Mouse (Mus musculus): ENCODE results near the gene Myb. TPM values are rescaled to one million over a fixed set of nuclear protein-coding genes. Genes with fewer than 3 reads are reported as not detected.

The Myb gene
- 47.4 and 85.5 TPM in 2 replicates for polyA plus RNA-seq (2011; ENCODE audit: insufficient read depth, insufficient read length, low replicate concordance, missing spikeins)

- peak within 1 kb of the TSS; percentile 87 for H3K4me3 ChIP-seq (replicated peaks; ENCODE audit: control insufficient read depth, low read depth, low read length)
- TF ChIP-seq POLR2A (IDR thresholded peaks at IDR 0.05; ENCODE audit: borderline replicate concordance, control insufficient read depth, low read depth, low read length) (peak; percentile 39; the same call in 1 of the 2 replicates), CTCF (IDR thresholded peaks at IDR 0.05; ENCODE audit: control insufficient read depth, insufficient read depth, low read length) (no peak)
- H3K27ac ChIP-seq (ENCODE audit: control insufficient read depth, insufficient read depth, low read depth, low read length, poor library complexity), result peak within 1 kb of the TSS; percentile 87
- WGBS, result under 1% methylated on average over 86 of the region's 86 CpGs
- peaks cover 2% of the 10 kb centered on the region for H3K4me1 ChIP-seq (ENCODE audit: control insufficient read depth, insufficient read depth, low read length)
Observed at GRCm38 (mm10) chr10:21160537-21161358, at the start of gene Myb. Myb (minus strand) TSS chr10:21160984.

GRCm38 (mm10) chr10:21207378-21207777, 46.6 kb upstream of the Myb start:
- TF ChIP-seq POLR2A (IDR thresholded peaks at IDR 0.05; ENCODE audit: borderline replicate concordance, control insufficient read depth, low read depth, low read length) (no peak), CTCF (IDR thresholded peaks at IDR 0.05; ENCODE audit: control insufficient read depth, insufficient read depth, low read length) (no peak)
- WGBS, result 0% methylated on average over 1 of the region's 1 CpGs
- peaks cover 3% of the 10 kb centered on the region; the same call in 1 of the 2 replicates for H3K4me1 ChIP-seq (ENCODE audit: control insufficient read depth, insufficient read depth, low read length)
- H3K4me3 ChIP-seq (replicated peaks; ENCODE audit: control insufficient read depth, low read depth, low read length), result no peak overlapping the region
- no peak overlapping the region for H3K27ac ChIP-seq (ENCODE audit: control insufficient read depth, insufficient read depth, low read depth, low read length, poor library complexity)

GRCm38 (mm10) chr10:21206232-21206631, 45.4 kb upstream of the Myb start:
- Histone ChIP-seq H3K4me3 (replicated peaks; ENCODE audit: control insufficient read depth, low read depth, low read length) (no peak overlapping the region), H3K4me1 (ENCODE audit: control insufficient read depth, insufficient read depth, low read length) (peaks cover 3% of the 10 kb centered on the region; the same call in 1 of the 2 replicates), H3K27ac (ENCODE audit: control insufficient read depth, insufficient read depth, low read depth, low read length, poor library complexity) (no peak overlapping the region)
- TF ChIP-seq POLR2A (IDR thresholded peaks at IDR 0.05; ENCODE audit: borderline replicate concordance, control insufficient read depth, low read depth, low read length) (no peak), CTCF (IDR thresholded peaks at IDR 0.05; ENCODE audit: control insufficient read depth, insufficient read depth, low read length) (no peak)
- WGBS, result 59% methylated on average over 2 of the region's 2 CpGs

GRCm38 (mm10) chr10:21204496-21205085, 43.8 kb upstream of the Myb start:
- H3K4me3 ChIP-seq (replicated peaks; ENCODE audit: control insufficient read depth, low read depth, low read length), result no peak overlapping the region
- peaks cover 3% of the 10 kb centered on the region; the same call in 1 of the 2 replicates for H3K4me1 ChIP-seq (ENCODE audit: control insufficient read depth, insufficient read depth, low read length)
- no peak overlapping the region for H3K27ac ChIP-seq (ENCODE audit: control insufficient read depth, insufficient read depth, low read depth, low read length, poor library complexity)
- 38% methylated on average over 10 of the region's 10 CpGs for WGBS
- no peak for TF ChIP-seq CTCF (IDR thresholded peaks at IDR 0.05; ENCODE audit: control insufficient read depth, insufficient read depth, low read length)
- TF ChIP-seq POLR2A (IDR thresholded peaks at IDR 0.05; ENCODE audit: borderline replicate concordance, control insufficient read depth, low read depth, low read length), result no peak

GRCm38 (mm10) chr10:21203886-21204285, 43.1 kb upstream of the Myb start:
- WGBS, result 83% methylated on average over 5 of the region's 5 CpGs
- Histone ChIP-seq H3K4me3 (replicated peaks; ENCODE audit: control insufficient read depth, low read depth, low read length) (no peak overlapping the region), H3K27ac (ENCODE audit: control insufficient read depth, insufficient read depth, low read depth, low read length, poor library complexity) (no peak overlapping the region), H3K4me1 (ENCODE audit: control insufficient read depth, insufficient read depth, low read length) (peaks cover 3% of the 10 kb centered on the region; the same call in 1 of the 2 replicates)
- TF ChIP-seq POLR2A (IDR thresholded peaks at IDR 0.05; ENCODE audit: borderline replicate concordance, control insufficient read depth, low read depth, low read length), result no peak
- TF ChIP-seq CTCF (IDR thresholded peaks at IDR 0.05; ENCODE audit: control insufficient read depth, insufficient read depth, low read length), result no peak

- 90% methylated on average over 3 of the region's 3 CpGs for WGBS
- Histone ChIP-seq H3K4me1 (ENCODE audit: control insufficient read depth, insufficient read depth, low read length) (peaks cover 3% of the 10 kb centered on the region; the same call in 1 of the 2 replicates), H3K4me3 (replicated peaks; ENCODE audit: control insufficient read depth, low read depth, low read length) (no peak overlapping the region), H3K27ac (ENCODE audit: control insufficient read depth, insufficient read depth, low read depth, low read length, poor library complexity) (no peak overlapping the region)
- no peak for TF ChIP-seq CTCF (IDR thresholded peaks at IDR 0.05; ENCODE audit: control insufficient read depth, insufficient read depth, low read length)
- TF ChIP-seq POLR2A (IDR thresholded peaks at IDR 0.05; ENCODE audit: borderline replicate concordance, control insufficient read depth, low read depth, low read length), result no peak
Observed at GRCm38 (mm10) chr10:21203461-21203860, 42.7 kb upstream of the Myb start.

- WGBS, result 25% methylated on average over 7 of the region's 7 CpGs
- H3K4me1 ChIP-seq (ENCODE audit: control insufficient read depth, insufficient read depth, low read length), result peaks cover 7% of the 10 kb centered on the region; the same call in 1 of the 2 replicates
Observed at GRCm38 (mm10) chr10:21200761-21201160, 40.0 kb upstream of the Myb start.

GRCm38 (mm10) chr10:21200322-21200721, 39.5 kb upstream of the Myb start:
- TF ChIP-seq POLR2A (IDR thresholded peaks at IDR 0.05; ENCODE audit: borderline replicate concordance, control insufficient read depth, low read depth, low read length), result no peak
- TF ChIP-seq CTCF (IDR thresholded peaks at IDR 0.05; ENCODE audit: control insufficient read depth, insufficient read depth, low read length), result no peak

More at GRCm38 (mm10) chr10:21200761-21201160, 40.0 kb upstream of the Myb start:
- Histone ChIP-seq H3K27ac (ENCODE audit: control insufficient read depth, insufficient read depth, low read depth, low read length, poor library complexity) (no peak overlapping the region), H3K4me3 (replicated peaks; ENCODE audit: control insufficient read depth, low read depth, low read length) (no peak overlapping the region)
- no peak for TF ChIP-seq POLR2A (IDR thresholded peaks at IDR 0.05; ENCODE audit: borderline replicate concordance, control insufficient read depth, low read depth, low read length)
- no peak for TF ChIP-seq CTCF (IDR thresholded peaks at IDR 0.05; ENCODE audit: control insufficient read depth, insufficient read depth, low read length)

More at GRCm38 (mm10) chr10:21200322-21200721, 39.5 kb upstream of the Myb start:
- Histone ChIP-seq H3K4me3 (replicated peaks; ENCODE audit: control insufficient read depth, low read depth, low read length) (no peak overlapping the region), H3K4me1 (ENCODE audit: control insufficient read depth, insufficient read depth, low read length) (peaks cover 7% of the 10 kb centered on the region; the same call in 1 of the 2 replicates), H3K27ac (ENCODE audit: control insufficient read depth, insufficient read depth, low read depth, low read length, poor library complexity) (no peak overlapping the region)

Data from bone marrow, adult 2 months (tissue).